Mouse (Mus musculus): ENCODE data around the gene Tfip11.
A peak's percentile ranks its signal among the peaks of the same experiment; 100 is the strongest.
"Not testable (repeated sequence)": the region's sequence is repeated elsewhere in the genome, so short reads cannot be mapped to it uniquely, and the experiment has no call there.

The Tfip11 gene

GRCm38 (mm10) chr5:112290536-112290880, 35.6 kb upstream of the Tfip11 start:
- DNase-seq = no peak

GRCm38 (mm10) chr5:112291866-112292265, 34.3 kb upstream of the Tfip11 start:
- DNase-seq = peak; percentile 71 to 75

- DNase-seq = no peak
Observed at GRCm38 (mm10) chr5:112292343-112292980, 33.7 kb upstream of the Tfip11 start.

GRCm38 (mm10) chr5:112293800-112294199, 32.4 kb upstream of the Tfip11 start:
- DNase-seq = no peak

- no peak for DNase-seq
Observed at GRCm38 (mm10) chr5:112294696-112295095, 31.5 kb upstream of the Tfip11 start.

GRCm38 (mm10) chr5:112295162-112295561, 31.0 kb upstream of the Tfip11 start:
- DNase-seq = no peak

- DNase-seq = no peak
Observed at GRCm38 (mm10) chr5:112295564-112295963, 30.6 kb upstream of the Tfip11 start.

- DNase-seq = no peak
Observed at GRCm38 (mm10) chr5:112296404-112297181, 29.6 kb upstream of the Tfip11 start.

- peak; percentile 46 to 55 for DNase-seq
Observed at GRCm38 (mm10) chr5:112297257-112297656, 28.9 kb upstream of the Tfip11 start.

GRCm38 (mm10) chr5:112298226-112298988, 27.8 kb upstream of the Tfip11 start:
- no peak for DNase-seq

- DNase-seq = no peak
Observed at GRCm38 (mm10) chr5:112299399-112299798, 26.8 kb upstream of the Tfip11 start.

- DNase-seq = no peak
Observed at GRCm38 (mm10) chr5:112300112-112300511, 26.0 kb upstream of the Tfip11 start.

GRCm38 (mm10) chr5:112300721-112301308, 25.3 kb upstream of the Tfip11 start:
- DNase-seq = no peak

GRCm38 (mm10) chr5:112301694-112302093, 24.5 kb upstream of the Tfip11 start:
- no peak for DNase-seq

- no peak for DNase-seq
Observed at GRCm38 (mm10) chr5:112302310-112302709, 23.8 kb upstream of the Tfip11 start.

GRCm38 (mm10) chr5:112305842-112306241, 20.3 kb upstream of the Tfip11 start:
- DNase-seq = no peak

GRCm38 (mm10) chr5:112313222-112313885, 12.8 kb upstream of the Tfip11 start:
- no peak for DNase-seq

GRCm38 (mm10) chr5:112316468-112316867, 9.7 kb upstream of the Tfip11 start:
- no peak for DNase-seq

GRCm38 (mm10) chr5:112317328-112317727, 8.8 kb upstream of the Tfip11 start:
- no peak for DNase-seq

- not testable (repeated sequence) for DNase-seq
Observed at GRCm38 (mm10) chr5:112319343-112319742, 6.8 kb upstream of the Tfip11 start.

GRCm38 (mm10) chr5:112320379-112320778, 5.8 kb upstream of the Tfip11 start:
- DNase-seq = no peak

GRCm38 (mm10) chr5:112320936-112321335, 5.2 kb upstream of the Tfip11 start:
- no peak for DNase-seq

- no peak for DNase-seq
Observed at GRCm38 (mm10) chr5:112321376-112321775, 4.8 kb upstream of the Tfip11 start.

All from B cell, adult 2 months (primary cell).